Comparison of ENCODE assay signal across 11 mouse cellular contexts in the genomic region with DNA sequence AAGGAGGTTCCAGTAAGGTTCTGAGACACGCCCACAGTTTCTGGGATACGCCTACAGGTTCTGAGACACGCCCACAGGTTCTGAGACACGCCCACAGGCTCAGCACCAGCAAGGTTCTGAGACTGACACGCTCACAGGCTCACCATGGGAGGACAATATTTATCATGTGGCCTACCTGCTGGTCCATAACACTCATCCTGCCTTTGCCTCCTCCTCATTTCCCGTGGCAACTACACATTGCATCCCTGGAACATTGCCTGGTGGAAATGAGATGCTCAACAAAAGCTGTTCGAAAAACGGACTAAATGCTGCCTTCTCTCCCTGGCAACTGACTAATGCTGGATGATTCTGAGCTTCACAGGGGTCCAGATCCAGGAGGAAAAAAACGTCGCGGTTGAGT.
DNase-seq lines count a peak whose midpoint lies in the region; ATAC-seq lines count a peak whose summit lies in the region.
"Had no signal": no experiment of that assay in that cellular context is flagged by ENCODE, and none has a peak within 500 bp of the region (broad histone marks: within the 10 kb centered on the region; RNA-seq: fewer than 3 reads in every experiment).

No protein-coding gene starts in this region.

- H3K4me2 ChIP-seq in midbrain, embryonic 13.5 days (replicated peaks), result no peak overlapping the region
- no peak overlapping the region for H3K4me2 ChIP-seq in midbrain, embryonic 14.5 days (ENCODE audit: low read length)

- no peaks in the 10 kb centered on the region for H3K9me3 ChIP-seq in midbrain, embryonic 13.5 days
- no peaks in the 10 kb centered on the region for H3K9me3 ChIP-seq in midbrain, embryonic 14.5 days (ENCODE audit: control insufficient read depth, low read length)

- DNase-seq in midbrain, embryonic 14.5 days, result no peak
- peak; percentile 47 to 54 for DNase-seq in cerebellum, postnatal 25 days
- peak; percentile 50 to 86 for DNase-seq in layer of hippocampus, postnatal 14 days (ENCODE audit: low spot score in 2 of 2)
- peak; percentile 68 for DNase-seq in telencephalon, adult 2 months (ENCODE audit: low read depth, low spot score)
- DNase-seq in urinary bladder, postnatal 10 days (ENCODE audit: low spot score), result no peak
- DNase-seq in adrenal gland, postnatal 14 days, result no peak
- DNase-seq in retina, postnatal 1 day, result no peak
- DNase-seq: adrenal gland, adult 8-10 months; gastrocnemius, postnatal 14 days; thymus, adult 2 months had no signal

- H3K9ac ChIP-seq in midbrain, embryonic 13.5 days (replicated peaks), result no peak overlapping the region
- H3K9ac ChIP-seq in midbrain, embryonic 14.5 days (replicated peaks; ENCODE audit: low read length), result no peak overlapping the region

- H3K27me3 ChIP-seq in midbrain, embryonic 13.5 days, result no peaks in the 10 kb centered on the region
- no peaks in the 10 kb centered on the region for H3K27me3 ChIP-seq in midbrain, embryonic 14.5 days (ENCODE audit: control insufficient read depth, insufficient read depth, low read length)

- H3K36me3 ChIP-seq in midbrain, embryonic 13.5 days, result no peaks in the 10 kb centered on the region
- no peaks in the 10 kb centered on the region for H3K36me3 ChIP-seq in midbrain, embryonic 14.5 days (ENCODE audit: control insufficient read depth, insufficient read depth, low read length)

- no peak overlapping the region for H3K27ac ChIP-seq in midbrain, embryonic 13.5 days
- H3K27ac ChIP-seq in midbrain, embryonic 14.5 days (replicated peaks; ENCODE audit: low read depth, low read length), result no peak overlapping the region

- no peak overlapping the region for H3K4me3 ChIP-seq in midbrain, embryonic 13.5 days (replicated peaks)
- H3K4me3 ChIP-seq in midbrain, embryonic 14.5 days (replicated peaks; ENCODE audit: low read depth, low read length), result no peak overlapping the region

- peak; percentile 68; the same call in 1 of the 2 replicates for ATAC-seq in midbrain, embryonic 13.5 days
- no peak for ATAC-seq in midbrain, embryonic 14.5 days (ENCODE audit: low FRiP score, low TSS enrichment)

- WGBS in midbrain, embryonic 13.5 days, result 58% methylated on average over 11 of the region's 11 CpGs
- WGBS in midbrain, embryonic 14.5 days, result 50% methylated on average over 11 of the region's 11 CpGs

- H3K4me1 ChIP-seq in midbrain, embryonic 13.5 days (replicated peaks), result no peaks in the 10 kb centered on the region
- H3K4me1 ChIP-seq in midbrain, embryonic 14.5 days (ENCODE audit: control insufficient read depth, insufficient read depth, low read length), result no peaks in the 10 kb centered on the region

Comparison
In these comparisons a context has a peak if more than half of its experiments do, and no peak if none do; other contexts are left out.
1. DNase-seq: peak in cerebellum, postnatal 25 days (2 of 2), layer of hippocampus, postnatal 14 days (2 of 2) and telencephalon, adult 2 months (single experiment); none in midbrain, embryonic 14.5 days (single experiment), urinary bladder, postnatal 10 days (single experiment), adrenal gland, postnatal 14 days (single experiment) and retina, postnatal 1 day (single experiment).